Mouse (Mus musculus) megakaryocyte, embryonic 14.5 days (primary cell): Measurements from ENCODE around the gene Vsir.

ENCODE experiments used
- FLI1 ChIP-seq: IDR thresholded peaks from 2 replicates; pipeline ENCODE4 v1.6.1; 2012; ENCODE audit warnings: low read length, inconsistent platforms, mixed read lengths
- GATA1 ChIP-seq: IDR thresholded peaks from 3 replicates; pipeline ENCODE4 v1.6.1; 2012; ENCODE audit warnings: mixed read lengths, low read length, inconsistent platforms, borderline replicate concordance

- TF ChIP-seq GATA1 (no peak), FLI1 (no peak)
These were observed 30.1 kb downstream of the Vsir start for GRCm38 (mm10) chr10:60376704-60377103.
